Mouse (Mus musculus) brain, embryonic 14.5 days (tissue): ENCODE measurements around the gene Wdr93.

Experiments used
- CTCF ChIP-seq: fragments of 200-500 bp; IDR thresholded peaks from 2 replicates; pipeline ENCODE4 v1.5.1; 2012; ENCODE audit warnings: inconsistent platforms, mild to moderate bottlenecking, moderate library complexity, borderline replicate concordance; ENCODE audit not compliant: insufficient read depth, insufficient read length; ENCODE audit errors: extremely low read depth
- POLR2A ChIP-seq: fragments of 200-500 bp; IDR thresholded peaks from 2 replicates; pipeline ENCODE4 v1.6.1; 2012; ENCODE audit warnings: mild to moderate bottlenecking, inconsistent platforms, borderline replicate concordance; ENCODE audit not compliant: poor library complexity, insufficient read depth, insufficient read length, severe bottlenecking; ENCODE audit errors: extremely low read depth

- no peak for TF ChIP-seq CTCF
- no peak for TF ChIP-seq POLR2A
Observed at GRCm38 (mm10) chr7:79759766-79760165, 16.8 kb downstream of the Wdr93 start.
